Mouse (Mus musculus): ENCODE results near the gene Tdrd5.
"Not testable (repeated sequence)": the region's sequence is repeated elsewhere in the genome, so short reads cannot be mapped to it uniquely, and the experiment has no call there.

The Tdrd5 gene

DNA sequence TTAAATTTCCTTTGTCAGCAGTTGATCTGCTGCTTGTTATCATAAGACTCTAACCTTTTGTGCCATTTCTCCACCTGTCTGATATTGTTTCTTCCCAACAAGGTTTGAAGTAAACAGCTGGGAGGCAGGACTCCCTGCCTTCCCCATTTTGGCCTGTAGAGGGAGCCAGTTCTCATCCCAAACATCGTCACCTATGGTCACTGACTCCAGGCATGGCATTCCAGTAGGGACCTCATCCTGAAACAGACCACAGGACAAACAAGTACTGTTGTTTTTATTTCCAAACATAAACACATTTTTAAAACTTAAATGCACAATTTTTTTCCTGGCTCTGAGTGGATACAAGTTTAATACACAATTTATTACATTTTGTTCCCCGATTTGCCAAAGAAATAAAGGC, 40.1 kb downstream of the Tdrd5 start:
- in situ Hi-C loops (cut with MboI; ENCODE audit: low sequenced_read_pairs), result no loop called here

DNA sequence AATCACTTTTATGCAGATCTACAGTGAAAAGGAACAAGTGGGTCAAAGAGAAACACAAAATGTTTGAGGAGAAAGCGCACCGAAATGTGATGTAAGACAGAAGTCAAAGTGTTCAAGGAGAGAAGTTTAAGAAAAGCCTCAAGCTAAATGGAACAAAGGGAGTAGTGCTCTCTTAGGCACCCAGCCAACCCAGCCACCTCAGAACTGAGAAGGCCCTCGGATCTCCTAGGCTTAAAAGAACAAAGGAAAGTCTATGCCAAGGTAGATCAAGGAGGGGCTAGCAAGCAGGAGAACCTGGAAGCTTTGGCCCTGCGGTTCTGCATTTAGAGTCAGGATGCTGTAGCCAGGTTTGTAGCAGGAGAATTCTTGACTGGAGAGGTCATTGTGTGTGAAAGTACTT, 48.6 kb downstream of the Tdrd5 start:
- in situ Hi-C loops (cut with MboI; ENCODE audit: low sequenced_read_pairs), result no loop called here

DNA sequence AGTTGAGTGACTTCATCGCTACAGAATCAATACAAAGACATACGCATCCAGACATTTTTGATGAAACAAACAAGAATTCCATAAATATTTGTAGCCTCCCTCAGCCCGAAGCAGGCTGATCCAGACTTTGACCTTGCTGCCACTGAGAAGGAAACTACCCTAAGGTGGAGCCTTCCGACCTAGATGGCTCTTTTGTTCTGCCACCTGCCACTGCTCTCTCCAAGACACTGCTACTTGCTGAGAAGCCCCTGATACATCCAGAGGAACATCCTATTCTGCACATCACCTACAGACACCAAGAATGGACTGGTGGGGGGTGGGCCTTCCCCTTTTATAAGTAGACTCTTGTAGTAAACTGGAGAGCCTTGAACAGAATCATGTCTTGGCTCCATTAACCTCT, 52.4 kb downstream of the Tdrd5 start:
- in situ Hi-C loops (cut with MboI; ENCODE audit: low sequenced_read_pairs), result not testable (repeated sequence)

DNA sequence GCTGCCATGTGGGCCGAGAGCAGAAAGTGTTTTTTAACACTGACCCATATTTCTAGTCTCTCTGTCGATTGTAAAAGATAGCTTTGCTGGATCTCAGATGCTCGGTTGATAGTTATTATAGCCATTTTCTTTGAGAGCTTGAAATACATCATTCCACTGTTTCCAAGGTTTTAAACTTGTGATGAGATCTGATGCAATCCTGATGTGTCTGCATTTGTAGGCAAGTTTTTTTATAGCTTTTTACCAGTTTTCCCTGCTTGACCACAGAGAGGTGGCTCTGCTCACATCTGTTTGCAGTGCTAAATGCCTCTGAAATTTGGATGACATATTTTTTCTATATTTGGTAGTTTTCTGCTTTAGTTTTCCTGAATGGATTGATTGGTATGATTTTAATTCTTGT, 55.6 kb downstream of the Tdrd5 start:
- in situ Hi-C loops (cut with MboI; ENCODE audit: low sequenced_read_pairs), result no loop called here

DNA sequence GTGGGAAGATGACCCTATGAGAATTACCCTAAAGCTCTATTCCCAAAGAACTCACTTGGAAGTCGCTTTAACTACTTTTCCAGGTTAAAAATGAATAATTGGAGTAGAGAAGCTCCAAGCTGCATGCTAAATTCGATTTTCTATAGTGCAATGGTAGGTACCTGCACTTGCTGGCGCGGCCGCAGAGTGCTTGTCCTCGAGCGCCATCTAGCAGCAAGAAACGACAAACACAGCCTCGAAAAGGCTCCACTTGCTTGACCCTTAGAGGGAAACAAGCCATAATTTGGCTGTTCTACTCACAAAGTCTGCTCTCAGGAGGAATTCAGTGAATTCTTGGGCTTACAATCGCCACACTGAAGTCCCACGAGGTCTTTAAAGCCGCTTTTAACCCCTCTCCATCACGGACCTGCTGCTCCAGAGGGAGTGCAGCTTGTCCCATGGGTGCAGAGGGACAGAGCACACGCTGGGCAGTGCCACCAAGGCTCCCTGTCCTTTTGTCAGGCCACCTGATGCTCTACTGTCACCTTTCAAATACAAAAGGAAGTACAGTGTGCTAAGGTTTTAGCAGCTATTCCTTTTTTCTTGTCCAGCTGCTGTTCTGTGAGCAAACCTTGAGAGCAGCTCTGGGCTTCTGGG, 61.6 kb downstream of the Tdrd5 start:
- in situ Hi-C loops (cut with MboI; ENCODE audit: low sequenced_read_pairs), result no loop called here

DNA sequence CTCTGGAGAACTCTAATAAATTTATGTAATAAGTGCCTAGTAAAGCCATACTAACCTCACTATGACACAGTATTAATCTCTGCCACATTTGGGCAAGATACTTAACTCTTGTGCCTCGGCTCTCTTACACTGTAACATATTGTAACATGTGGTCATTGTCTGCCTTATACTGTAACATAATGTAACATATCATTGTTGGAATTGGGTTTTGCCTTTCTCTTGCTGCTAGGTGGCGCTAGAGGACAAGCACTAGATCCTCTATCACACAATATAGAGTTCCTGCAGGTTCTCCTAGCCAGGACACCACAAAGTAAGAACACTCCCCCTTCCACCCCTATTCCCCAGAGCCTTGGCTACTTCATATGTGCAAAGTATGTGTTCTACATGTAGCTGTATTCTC, 62.4 kb downstream of the Tdrd5 start:
- in situ Hi-C loops (cut with MboI; ENCODE audit: low sequenced_read_pairs), result no loop called here

DNA sequence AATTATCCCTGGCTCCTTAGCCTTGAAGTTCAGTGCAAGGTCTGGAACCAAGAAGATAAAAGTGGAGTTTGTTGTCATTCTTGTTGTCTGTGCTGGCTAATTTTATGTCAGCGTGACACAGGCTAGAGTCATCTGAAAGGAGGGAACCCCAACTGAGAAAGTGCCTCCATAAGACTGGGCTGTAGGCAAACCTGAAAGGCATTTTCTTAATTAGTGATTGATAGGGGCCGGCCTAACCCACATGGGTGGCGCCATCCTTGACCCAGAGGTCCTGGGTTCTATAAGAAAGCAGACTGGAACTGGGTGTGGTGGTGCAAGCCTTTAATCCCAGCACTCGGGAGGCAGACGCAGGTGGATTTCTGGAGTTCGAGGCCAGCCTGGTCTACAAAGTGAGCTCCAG, 72.3 kb downstream of the Tdrd5 start:
- in situ Hi-C loops (cut with MboI; ENCODE audit: low sequenced_read_pairs), result no loop called here

DNA sequence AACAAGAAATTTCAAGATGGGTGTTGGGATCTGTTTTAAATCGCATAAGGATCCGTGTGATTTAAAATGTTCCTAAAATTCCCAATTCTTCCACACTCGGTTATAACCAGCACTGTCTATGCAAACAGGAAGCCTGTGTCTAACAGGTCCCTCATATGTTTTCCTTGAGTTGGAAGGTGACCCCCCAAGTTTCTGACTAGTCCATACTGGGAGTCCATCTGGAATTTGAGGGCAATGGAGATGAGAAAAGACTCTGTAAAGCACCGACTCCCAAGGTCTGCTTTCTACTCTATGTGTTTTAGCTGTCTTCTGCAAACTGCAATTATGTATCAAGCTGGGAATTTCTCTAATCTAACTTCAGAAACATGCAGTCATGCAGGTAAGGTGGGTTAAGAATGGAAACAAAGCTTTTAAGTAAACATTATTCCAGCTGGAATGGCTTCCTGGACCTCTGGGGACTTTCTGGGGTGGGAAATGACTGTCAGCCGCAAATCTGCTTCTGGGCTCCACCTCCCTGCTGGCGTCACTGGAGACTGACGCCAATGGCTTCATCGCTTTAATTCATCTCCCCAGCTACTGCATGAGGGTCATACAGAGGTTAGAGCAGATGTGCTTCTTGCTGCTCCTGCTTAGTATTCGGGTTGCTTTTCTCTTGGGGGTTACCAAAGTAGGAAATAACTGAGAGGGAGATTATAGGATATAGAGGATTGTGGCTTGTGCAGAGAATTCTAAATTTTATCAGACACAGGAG, 73.0 kb downstream of the Tdrd5 start:
- in situ Hi-C loops (cut with MboI; ENCODE audit: low sequenced_read_pairs), result no loop called here

DNA sequence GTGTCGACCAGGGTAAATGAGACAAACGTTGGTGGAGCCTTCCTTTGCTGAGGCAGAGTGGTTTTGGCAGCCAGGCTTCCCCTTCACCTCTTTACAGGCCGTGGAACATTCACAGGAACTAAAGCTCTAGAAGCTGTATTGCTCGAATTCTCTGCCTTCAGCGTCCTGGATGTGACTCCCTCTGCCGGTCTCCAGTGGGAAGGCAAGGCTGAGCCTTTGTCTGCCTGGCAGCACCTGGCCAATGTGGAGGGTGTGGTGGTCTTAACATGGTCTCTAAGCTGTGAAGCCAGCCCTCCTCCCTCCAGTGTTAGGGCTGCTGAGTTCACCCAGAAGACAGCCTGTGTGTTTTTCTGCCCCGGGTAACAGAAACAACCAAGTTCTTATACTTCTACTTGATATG, 74.0 kb downstream of the Tdrd5 start:
- in situ Hi-C loops (cut with MboI; ENCODE audit: low sequenced_read_pairs), result no loop called here

DNA sequence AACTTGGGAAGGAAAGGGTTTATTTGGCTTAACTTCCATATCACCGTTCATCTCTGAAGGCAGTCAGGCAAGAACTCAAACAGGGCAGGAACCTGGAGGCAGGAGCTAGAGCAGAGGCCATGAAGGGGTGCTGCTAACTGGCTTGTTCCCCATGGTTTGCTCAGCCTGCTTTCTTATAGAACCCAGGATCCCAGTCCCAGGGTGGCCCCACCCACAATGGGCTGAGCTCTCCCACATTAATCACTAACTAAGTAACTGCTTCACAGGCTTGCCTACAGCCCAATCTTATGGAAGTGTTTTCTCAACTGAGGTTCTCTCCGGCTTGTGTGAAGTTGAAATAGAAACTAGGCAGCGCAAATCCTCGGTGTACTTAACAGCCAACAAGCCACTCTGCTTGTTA, 74.7 kb downstream of the Tdrd5 start:
- in situ Hi-C loops (cut with MboI; ENCODE audit: low sequenced_read_pairs), result no loop called here

DNA sequence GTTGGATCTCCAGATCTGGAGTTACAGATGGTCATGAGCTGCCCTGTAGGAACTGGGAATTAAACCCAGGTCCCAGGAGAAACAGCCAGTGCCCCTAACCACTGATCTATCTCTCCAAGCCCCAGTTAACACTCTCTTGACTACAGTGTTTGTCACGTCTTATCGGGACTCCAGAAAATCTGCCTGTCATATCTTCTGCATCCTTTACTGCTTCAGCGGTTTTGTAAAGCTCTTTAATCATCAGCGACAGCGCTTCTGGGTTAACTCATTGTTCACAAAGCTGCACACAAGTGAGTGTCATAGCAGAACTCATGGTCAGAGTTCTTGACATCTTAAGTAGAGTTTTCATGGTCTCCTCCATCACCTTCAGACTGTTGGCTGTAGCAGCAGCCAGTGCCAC, 76.6 kb downstream of the Tdrd5 start:
- in situ Hi-C loops (cut with MboI; ENCODE audit: low sequenced_read_pairs), result no loop called here

DNA sequence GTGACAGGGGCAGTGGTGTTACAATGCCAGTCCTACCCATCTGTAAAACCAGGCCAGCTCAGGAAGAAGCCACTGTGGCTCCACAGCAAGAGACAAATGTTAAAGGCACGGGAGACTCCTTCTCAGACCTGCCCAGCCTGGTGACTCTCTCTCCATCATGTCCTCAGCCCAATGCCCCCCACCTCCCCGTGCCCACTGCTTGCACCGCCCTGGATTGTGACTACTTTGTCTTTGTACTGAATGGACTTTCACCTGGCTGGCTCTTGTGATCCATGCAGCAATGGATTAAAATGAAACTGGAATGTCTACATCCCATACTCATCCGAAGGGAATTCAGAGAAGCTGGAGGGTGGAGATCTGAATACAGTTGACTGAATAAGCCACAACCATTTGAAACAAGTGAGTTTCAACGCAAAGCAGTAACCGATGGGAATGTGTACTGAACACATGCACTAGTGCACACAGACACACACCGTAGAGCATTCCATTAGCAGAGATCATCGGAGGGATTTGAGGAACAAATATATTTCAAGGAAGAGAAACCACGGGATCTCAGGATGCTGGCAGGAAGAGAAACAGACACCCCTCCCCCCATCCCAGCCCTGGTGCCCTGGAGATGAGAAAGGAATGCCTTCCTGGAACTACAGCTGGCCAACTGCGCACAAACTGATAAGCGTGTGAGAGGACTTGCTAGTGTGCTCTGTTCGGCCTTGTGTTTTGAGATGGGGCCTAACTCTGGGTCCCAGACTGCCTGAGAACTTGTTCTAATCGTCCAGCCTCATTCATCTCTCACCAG, 81.1 kb downstream of the Tdrd5 start:
- in situ Hi-C loops (cut with MboI; ENCODE audit: low sequenced_read_pairs), result no loop called here

DNA sequence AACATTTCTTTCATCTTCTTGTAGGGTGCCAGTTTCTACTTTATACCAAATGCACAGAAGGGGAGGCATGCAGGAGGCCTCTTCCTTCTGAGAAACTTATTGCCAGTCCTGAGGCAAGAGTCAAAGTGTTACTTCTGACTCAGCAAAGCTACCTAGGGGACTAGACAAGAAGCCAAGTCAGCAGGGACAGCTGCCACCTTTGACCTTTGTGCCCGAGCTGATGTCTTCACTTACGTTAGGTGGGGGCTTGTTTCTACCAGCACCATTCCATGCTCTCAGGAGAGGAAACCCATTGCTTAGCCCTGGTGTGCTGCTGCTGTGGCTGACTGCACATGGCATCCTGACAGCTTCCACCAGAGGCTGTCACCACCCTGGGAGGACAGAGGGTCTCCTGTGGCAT, 82.1 kb downstream of the Tdrd5 start:
- in situ Hi-C loops (cut with MboI; ENCODE audit: low sequenced_read_pairs), result no loop called here

DNA sequence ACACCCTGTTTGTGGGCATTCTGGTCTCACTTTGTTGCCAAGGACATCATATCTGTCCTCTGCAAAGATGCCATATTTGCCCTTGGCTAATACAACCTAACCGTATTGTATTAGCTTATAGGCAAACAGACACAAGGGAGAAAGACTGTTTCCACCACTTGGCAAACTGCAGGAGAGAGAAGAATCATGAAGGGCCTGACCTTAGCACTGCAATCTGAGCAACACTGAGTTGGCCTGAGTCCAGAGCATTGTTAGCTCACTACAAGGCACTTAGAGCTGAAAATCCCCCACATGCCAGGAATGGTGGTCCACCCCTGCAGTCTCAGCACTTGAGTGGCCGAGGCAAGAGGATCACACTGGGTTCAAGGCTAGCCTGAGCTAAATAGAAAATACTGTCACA, 84.9 kb downstream of the Tdrd5 start:
- in situ Hi-C loops (cut with MboI; ENCODE audit: low sequenced_read_pairs), result no loop called here

DNA sequence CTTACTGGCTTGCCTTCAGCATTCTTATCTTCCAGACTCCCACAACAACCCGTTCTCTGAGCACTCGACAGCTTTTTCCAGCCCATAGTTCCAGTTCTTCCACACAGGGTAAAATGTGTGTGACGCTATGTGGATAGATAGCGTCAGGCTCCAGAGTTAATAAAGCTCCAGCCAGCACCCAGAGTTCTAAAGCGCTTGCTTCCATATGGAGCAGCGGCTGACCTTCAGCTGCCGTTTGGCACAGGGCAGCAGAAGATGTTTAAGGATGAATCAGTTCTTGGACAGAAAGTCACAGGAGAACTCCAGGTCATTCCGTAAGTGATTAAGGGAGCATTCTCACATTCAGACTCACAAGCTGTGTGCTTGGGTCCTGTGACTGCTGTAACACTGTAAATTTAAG, 85.5 kb downstream of the Tdrd5 start:
- in situ Hi-C loops (cut with MboI; ENCODE audit: low sequenced_read_pairs), result no loop called here

DNA sequence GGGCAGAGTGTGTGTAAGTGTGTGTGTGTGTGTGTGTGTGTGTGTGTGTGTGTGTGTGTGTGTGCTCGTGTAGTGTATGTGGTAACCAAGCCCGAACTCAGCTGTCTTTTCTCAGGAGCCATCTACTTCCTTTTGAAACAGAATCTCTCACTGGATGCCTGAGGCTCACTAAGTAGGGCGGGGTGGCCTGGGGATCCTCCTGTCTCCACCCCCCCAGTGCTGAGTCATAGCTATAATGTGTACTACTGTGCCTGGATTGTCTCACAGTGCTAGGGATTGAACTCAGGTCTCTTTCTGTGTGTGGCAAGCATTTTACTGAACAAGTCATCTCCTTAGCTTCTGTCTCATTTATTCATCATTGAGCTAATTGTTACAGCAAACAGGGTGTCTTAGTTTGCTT, 86.1 kb downstream of the Tdrd5 start:
- in situ Hi-C loops (cut with MboI; ENCODE audit: low sequenced_read_pairs), result no loop called here

DNA sequence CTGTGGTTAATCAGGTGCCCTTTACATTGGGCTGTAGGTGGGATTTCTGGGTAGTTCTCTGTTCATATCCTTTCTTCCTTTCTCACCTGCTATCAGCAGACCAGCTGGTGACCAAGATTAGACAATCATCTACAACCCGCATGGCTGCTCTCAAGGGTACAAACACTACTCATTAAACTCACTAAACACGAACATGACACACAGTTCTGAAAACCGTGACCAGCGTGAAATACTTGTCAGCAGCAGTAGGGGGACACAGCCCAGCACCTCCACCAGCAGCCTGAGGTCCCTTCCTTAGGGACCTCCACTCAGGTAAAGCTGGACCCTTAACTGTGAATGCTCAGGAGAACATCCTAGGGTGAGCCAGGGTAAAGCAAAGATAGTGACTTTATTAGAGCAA, 87.2 kb downstream of the Tdrd5 start:
- in situ Hi-C loops (cut with MboI; ENCODE audit: low sequenced_read_pairs), result no loop called here

DNA sequence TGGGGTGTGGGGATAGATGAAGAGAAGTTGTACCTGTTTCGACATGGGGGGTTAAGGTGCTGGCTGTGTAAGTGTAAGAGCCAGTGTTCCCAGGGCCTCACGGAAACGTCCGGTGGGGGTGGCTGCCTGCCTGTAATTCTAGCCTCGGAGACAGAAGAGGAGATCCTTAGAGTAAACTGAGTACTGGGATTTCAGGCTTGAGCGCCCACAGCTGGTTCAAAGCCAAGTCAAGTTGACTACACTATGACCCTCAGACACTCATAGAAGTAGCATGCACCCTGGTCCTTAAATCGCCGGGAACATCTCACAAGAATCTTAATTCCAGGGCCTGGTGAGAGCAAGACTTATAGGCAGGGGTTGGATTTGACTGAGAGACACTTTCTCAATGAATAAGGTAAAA, 88.8 kb downstream of the Tdrd5 start:
- in situ Hi-C loops (cut with MboI; ENCODE audit: low sequenced_read_pairs), result no loop called here

DNA sequence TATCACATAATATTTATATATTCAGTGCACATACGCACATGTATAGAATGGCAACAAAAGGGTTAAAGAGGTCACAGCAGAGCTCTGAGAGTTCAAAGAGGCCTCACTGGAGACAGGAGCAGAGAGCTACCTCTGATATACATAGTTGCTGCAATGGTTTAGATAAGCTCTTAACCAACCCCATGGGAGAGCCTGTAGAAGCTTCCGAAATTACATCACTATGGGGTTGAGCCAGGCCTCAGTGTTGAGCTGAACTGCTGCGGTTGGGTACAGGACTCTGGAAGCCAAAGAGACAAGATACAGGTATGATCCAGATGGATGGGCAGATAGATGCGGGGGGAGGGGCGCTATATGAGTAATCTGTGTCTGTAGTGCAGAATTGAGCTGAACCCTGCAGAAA, 90.5 kb downstream of the Tdrd5 start:
- in situ Hi-C loops (cut with MboI; ENCODE audit: low sequenced_read_pairs), result no loop called here

DNA sequence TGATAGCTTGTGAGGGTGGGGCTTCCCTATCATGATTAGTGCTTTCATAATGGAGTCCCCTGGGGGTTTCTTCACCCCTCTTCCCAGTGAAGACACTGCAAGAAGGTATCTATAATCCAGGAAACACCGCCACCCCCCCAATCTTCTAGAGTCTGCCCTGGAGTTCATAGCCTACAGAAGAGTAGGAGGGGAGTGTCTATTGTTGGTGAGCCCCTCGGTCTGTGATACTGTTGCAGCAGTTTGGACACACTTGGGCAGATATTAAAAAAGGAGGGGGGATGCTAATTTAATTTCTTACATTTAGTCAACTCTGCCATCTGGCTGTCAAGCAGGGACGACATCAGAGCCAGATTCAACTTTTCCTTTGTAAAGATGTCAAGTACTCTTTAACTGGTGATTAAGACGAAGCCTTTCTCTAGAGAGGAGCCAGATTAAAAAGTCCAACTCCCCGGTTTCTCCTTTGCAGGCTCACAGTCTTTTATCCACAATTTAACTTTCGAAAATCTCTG, 91.6 kb downstream of the Tdrd5 start:
- in situ Hi-C loops (cut with MboI; ENCODE audit: low sequenced_read_pairs), result no loop called here
